Mouse (Mus musculus): ENCODE data around the gene Eif2b4.
"Not testable (repeated sequence)": the region's sequence is repeated elsewhere in the genome, so short reads cannot be mapped to it uniquely, and the experiment has no call there.

Eif2b4 gene

GRCm38 (mm10) chr5:31192939-31193630 is at the start of gene Eif2b4, which contains the start of gene Snx17:
Eif2b4 (minus strand) TSS chr5:31193430.
Snx17 (plus strand) TSS chr5:31193227.
- peak; percentile 99 for DNase-seq (ENCODE audit: low spot score)

- no peak for DNase-seq (ENCODE audit: low spot score)
These were observed 49.0 kb upstream of the Eif2b4 start for GRCm38 (mm10) chr5:31242191-31242590.

- no peak for DNase-seq (ENCODE audit: low spot score)
These were observed 48.3 kb upstream of the Eif2b4 start for GRCm38 (mm10) chr5:31241522-31242034.

- DNase-seq (ENCODE audit: low spot score): peak; percentile 97
These were observed 47.6 kb upstream of the Eif2b4 start, which contains the start of the genes Nrbp1 and Gm9970 for GRCm38 (mm10) chr5:31240637-31241521. Nrbp1 (plus strand) TSS chr5:31240864. Gm9970 (minus strand) TSS chr5:31241232.

- no peak for DNase-seq (ENCODE audit: low spot score)
These were observed 33.4 kb upstream of the Eif2b4 start for GRCm38 (mm10) chr5:31226641-31227040.

- DNase-seq (ENCODE audit: low spot score): no peak
These were observed 29.5 kb upstream of the Eif2b4 start for GRCm38 (mm10) chr5:31222696-31223095.

- DNase-seq (ENCODE audit: low spot score): peak; percentile 86
These were observed 28.2 kb upstream of the Eif2b4 start for GRCm38 (mm10) chr5:31221304-31221945.

- DNase-seq (ENCODE audit: low spot score): peak; percentile 98
These were observed 27.4 kb upstream of the Eif2b4 start, which contains the start of gene Ppm1g for GRCm38 (mm10) chr5:31220448-31221303. Ppm1g (minus strand) TSS chr5:31220687.

GRCm38 (mm10) chr5:31219911-31220447 is 26.7 kb upstream of the Eif2b4 start:
- peak; percentile 64 for DNase-seq (ENCODE audit: low spot score)

GRCm38 (mm10) chr5:31219474-31219873 is 26.2 kb upstream of the Eif2b4 start:
- DNase-seq (ENCODE audit: low spot score): no peak

GRCm38 (mm10) chr5:31219070-31219469 is 25.8 kb upstream of the Eif2b4 start:
- DNase-seq (ENCODE audit: low spot score): peak; percentile 61

- DNase-seq (ENCODE audit: low spot score): no peak
These were observed 25.1 kb upstream of the Eif2b4 start for GRCm38 (mm10) chr5:31218294-31218693.

- DNase-seq (ENCODE audit: low spot score): not testable (repeated sequence)
These were observed 23.3 kb upstream of the Eif2b4 start for GRCm38 (mm10) chr5:31216554-31216953.

GRCm38 (mm10) chr5:31204421-31204820 is 11.2 kb upstream of the Eif2b4 start:
- DNase-seq (ENCODE audit: low spot score): no peak

GRCm38 (mm10) chr5:31203866-31204265 is 10.6 kb upstream of the Eif2b4 start:
- no peak for DNase-seq (ENCODE audit: low spot score)

- no peak for DNase-seq (ENCODE audit: low spot score)
These were observed 9.7 kb upstream of the Eif2b4 start for GRCm38 (mm10) chr5:31202933-31203332.

GRCm38 (mm10) chr5:31201742-31202590 is 8.7 kb upstream of the Eif2b4 start, which contains the start of gene Zfp513:
Zfp513 (minus strand) TSS chr5:31202303.
- DNase-seq (ENCODE audit: low spot score): peak; percentile 99

GRCm38 (mm10) chr5:31201042-31201741 is 8.0 kb upstream of the Eif2b4 start:
- no peak for DNase-seq (ENCODE audit: low spot score)

GRCm38 (mm10) chr5:31200327-31200768 is 7.1 kb upstream of the Eif2b4 start:
- DNase-seq (ENCODE audit: low spot score): no peak
